ENCODE assay signal across 13 mouse cellular contexts in the genomic region with DNA sequence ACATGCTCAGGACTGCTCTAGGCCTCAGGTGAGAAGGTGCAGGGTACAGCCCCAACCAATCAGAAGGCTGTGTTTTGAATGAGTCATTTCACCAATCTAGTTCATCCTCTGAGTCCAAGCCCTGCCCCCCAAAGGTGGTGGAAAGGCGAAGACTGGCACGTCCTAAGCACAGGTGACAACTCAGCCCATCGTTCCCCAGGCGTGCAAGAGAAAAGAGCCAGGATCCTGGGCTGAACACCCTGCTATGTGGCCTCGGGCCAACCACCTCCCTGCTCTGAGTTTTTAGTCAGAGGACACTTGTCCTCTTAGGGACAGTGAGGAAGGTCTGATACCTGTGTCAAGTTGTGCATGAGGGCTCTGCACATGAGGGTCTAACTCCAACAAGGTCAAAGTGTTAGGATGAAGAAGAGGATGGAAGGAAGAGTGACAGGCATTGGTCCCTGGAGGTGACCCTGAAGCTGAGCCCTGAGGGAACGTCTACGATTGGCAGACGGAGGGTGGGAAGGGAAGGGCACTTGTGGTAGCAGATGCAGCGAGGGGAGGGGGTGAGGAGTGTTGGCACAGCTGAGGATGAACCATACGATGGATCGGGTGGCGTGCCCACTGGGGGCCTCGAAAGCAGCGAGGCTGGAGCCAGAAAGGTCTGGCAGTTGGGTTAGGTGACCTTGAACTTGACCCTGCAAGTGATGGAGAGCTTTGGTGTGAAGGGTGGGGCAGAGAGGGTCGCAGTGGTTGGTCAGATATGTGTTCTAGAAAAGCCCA.
DNase-seq lines count a peak whose midpoint lies in the region; ATAC-seq and TF ChIP-seq lines count a peak whose summit lies in the region.
"Had no signal": no experiment of that assay in that cellular context is flagged by ENCODE, and none has a peak within 500 bp of the region (broad histone marks: within the 10 kb centered on the region; RNA-seq: fewer than 3 reads in every experiment).

No protein-coding gene starts in this region.

- H3K36me3 ChIP-seq in hindbrain, embryonic 14.5 days (replicated peaks; ENCODE audit: control insufficient read depth, insufficient read depth) = no peaks in the 10 kb centered on the region
- H3K36me3 ChIP-seq in hindbrain, embryonic 11.5 days (ENCODE audit: control insufficient read depth, insufficient read depth, low read length) = no peaks in the 10 kb centered on the region
- H3K36me3 ChIP-seq in hindbrain, postnatal 0 days (ENCODE audit: insufficient read depth, low read length) = no peaks in the 10 kb centered on the region
- H3K36me3 ChIP-seq: liver, embryonic 12.5 days had no signal

- H3K9ac ChIP-seq in hindbrain, embryonic 14.5 days = no peak overlapping the region
- H3K9ac ChIP-seq in hindbrain, embryonic 11.5 days (ENCODE audit: low read depth, low read length) = no peak overlapping the region
- 0 out of 2 replicates have a peak overlapping the region, but pooled peaks have one; percentile 21 for H3K9ac ChIP-seq in hindbrain, postnatal 0 days (replicated peaks; ENCODE audit: low read length)
- H3K9ac ChIP-seq: liver, embryonic 12.5 days had no signal

- peaks cover 10% of the 10 kb centered on the region; the same call in 1 of the 2 replicates for H3K4me1 ChIP-seq in hindbrain, embryonic 14.5 days (replicated peaks; ENCODE audit: control insufficient read depth, insufficient read depth, low read length)
- no peaks in the 10 kb centered on the region for H3K4me1 ChIP-seq in hindbrain, embryonic 11.5 days (replicated peaks; ENCODE audit: control insufficient read depth, insufficient read depth, low read length)
- 0 out of 2 replicates have a peak, but pooled peaks cover 3% of the 10 kb centered on the region for H3K4me1 ChIP-seq in hindbrain, postnatal 0 days (ENCODE audit: insufficient read depth, low read length)
- H3K4me1 ChIP-seq: liver, embryonic 12.5 days had no signal

- H3K27me3 ChIP-seq in hindbrain, embryonic 14.5 days (ENCODE audit: control insufficient read depth, insufficient read depth, low read length) = no peaks in the 10 kb centered on the region
- H3K27me3 ChIP-seq in hindbrain, embryonic 11.5 days (ENCODE audit: control insufficient read depth, insufficient read depth, low read length) = no peaks in the 10 kb centered on the region
- H3K27me3 ChIP-seq in hindbrain, postnatal 0 days (ENCODE audit: insufficient read depth, low read length) = no peaks in the 10 kb centered on the region

- WGBS in hindbrain, embryonic 14.5 days = 73% methylated on average over 15 of the region's 15 CpGs
- 84% methylated on average over 15 of the region's 15 CpGs for WGBS in hindbrain, embryonic 11.5 days
- WGBS in hindbrain, postnatal 0 days = 57% methylated on average over 15 of the region's 15 CpGs

- no peak overlapping the region for H3K4me2 ChIP-seq in hindbrain, embryonic 14.5 days (replicated peaks)
- no peak overlapping the region for H3K4me2 ChIP-seq in hindbrain, embryonic 11.5 days (replicated peaks; ENCODE audit: low read depth, low read length)
- no peak overlapping the region for H3K4me2 ChIP-seq in hindbrain, postnatal 0 days (ENCODE audit: low read depth, low read length)
- H3K4me2 ChIP-seq: liver, embryonic 12.5 days had no signal

- no peak for DNase-seq in cerebellum, adult 11 months
- no peak for DNase-seq in hindbrain, embryonic 14.5 days (ENCODE audit: low spot score)
- no peak for DNase-seq in hindbrain, embryonic 11.5 days (ENCODE audit: low spot score)
- DNase-seq in cerebellum, postnatal 25 days = peak; percentile 60 to 69
- DNase-seq in hindbrain, postnatal 0 days (ENCODE audit: low spot score) = peak; percentile 49
- DNase-seq in gastrocnemius, postnatal 36 days = no peak
- DNase-seq in frontal cortex, postnatal 25 days (ENCODE audit: low spot score in 2 of 2) = no peak
- DNase-seq: adrenal gland, postnatal 10 days; gastrocnemius, postnatal 25 days; lung, postnatal 14 days; thymus, adult 18-20 months had no signal

- H3K27ac ChIP-seq in hindbrain, embryonic 14.5 days = peak overlapping the region; percentile 20; the same call in 1 of the 2 replicates
- no peak overlapping the region for H3K27ac ChIP-seq in hindbrain, embryonic 11.5 days (ENCODE audit: low read depth, low read length)
- H3K27ac ChIP-seq in hindbrain, postnatal 0 days = peak overlapping the region; percentile 71
- H3K27ac ChIP-seq: liver, embryonic 12.5 days had no signal

- H3K4me3 ChIP-seq in hindbrain, embryonic 14.5 days (replicated peaks; ENCODE audit: low read length) = no peak overlapping the region
- no peak overlapping the region for H3K4me3 ChIP-seq in hindbrain, embryonic 11.5 days (ENCODE audit: low read depth, low read length)
- H3K4me3 ChIP-seq in hindbrain, postnatal 0 days (ENCODE audit: low read length) = no peak overlapping the region
- H3K4me3 ChIP-seq: liver, embryonic 12.5 days had no signal

- 0 out of 2 replicates have a peak, but pooled peaks have one; percentile 33 for ATAC-seq in cerebellum, adult (ENCODE audit: insufficient number of reproducible peaks, low FRiP score, low TSS enrichment)
- peak; percentile 27; the same call in 1 of the 2 replicates for ATAC-seq in hindbrain, embryonic 14.5 days (ENCODE audit: low FRiP score)
- ATAC-seq in hindbrain, embryonic 11.5 days (ENCODE audit: low FRiP score) = no peak
- peak; percentile 52; the same call in 1 of the 2 replicates for ATAC-seq in hindbrain, postnatal 0 days
- ATAC-seq: liver, embryonic 12.5 days had no signal

- no peak for TF ChIP-seq CTCF in hindbrain, postnatal 0 days (IDR thresholded peaks at IDR 0.05; ENCODE audit: low read depth)

- intact Hi-C loops in gastrocnemius, postnatal 36 days (cut with DNase I) = no loop called here

- no peaks in the 10 kb centered on the region for H3K9me3 ChIP-seq in hindbrain, embryonic 14.5 days (ENCODE audit: control insufficient read depth, low read length)
- H3K9me3 ChIP-seq in hindbrain, embryonic 11.5 days (ENCODE audit: control insufficient read depth, low read length) = no peaks in the 10 kb centered on the region
- no peaks in the 10 kb centered on the region for H3K9me3 ChIP-seq in hindbrain, postnatal 0 days (ENCODE audit: low read length)

Comparison
In these comparisons a context has a peak if more than half of its experiments do, and no peak if none do; other contexts are left out.
1. DNase-seq: peak in cerebellum, postnatal 25 days (2 of 2) and hindbrain, postnatal 0 days (single experiment); none in cerebellum, adult 11 months (single experiment), hindbrain, embryonic 14.5 days (single experiment), hindbrain, embryonic 11.5 days (single experiment), gastrocnemius, postnatal 36 days (0 of 2) and frontal cortex, postnatal 25 days (0 of 2).